Mouse (Mus musculus): ENCODE results near the gene Olfr738.

The Olfr738 gene

DNA sequence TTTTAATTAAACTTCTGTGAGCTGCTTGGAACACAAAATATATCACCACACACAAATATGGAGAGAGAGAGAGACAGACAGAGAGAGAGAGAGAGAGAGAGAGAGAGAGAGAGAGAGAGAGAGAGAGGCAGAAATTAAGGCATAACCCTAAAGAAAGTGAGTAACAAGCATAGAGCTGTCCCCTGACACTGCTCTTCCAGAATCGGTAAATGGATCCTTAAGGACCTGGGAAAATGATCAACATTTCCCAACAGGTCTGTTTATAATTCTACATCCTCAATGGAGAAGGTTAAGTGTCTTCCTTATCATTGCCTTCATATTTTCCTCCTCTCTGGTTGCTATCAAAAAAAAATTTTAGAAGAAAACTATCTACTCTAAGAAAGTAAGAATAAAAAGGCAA lies at the start of gene Olfr738:
TSS of gene Olfr738 (plus strand) at position 301 of the 400 bp plus-strand sequence.
- no peak for DNase-seq (ENCODE audit: low spot score in 2 of 2)

DNA sequence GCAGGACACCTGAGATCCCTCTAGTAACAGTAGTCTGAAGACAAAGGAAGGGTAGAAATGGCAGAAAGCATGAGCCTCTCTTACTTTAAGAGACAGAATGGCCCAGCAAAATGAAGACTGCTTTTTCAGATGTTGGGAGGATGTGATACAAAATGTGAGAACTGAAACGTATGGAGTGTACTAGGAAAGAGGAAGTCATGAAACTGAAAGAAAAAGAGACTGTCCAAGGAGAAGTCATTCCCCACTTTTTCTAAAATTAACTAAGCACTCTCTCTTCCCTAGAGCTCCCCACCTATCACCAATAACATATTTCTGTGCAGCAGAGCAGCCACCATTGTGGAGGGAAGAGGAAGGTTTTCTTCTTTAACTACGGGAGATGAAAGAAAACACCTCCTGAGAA lies 49.8 kb upstream of the Olfr738 start, which contains the start of gene Tlr11:
TSS of gene Tlr11 (plus strand) at position 322 of the 400 bp plus-strand sequence.
- no peak for DNase-seq (ENCODE audit: low spot score in 2 of 2)

DNA sequence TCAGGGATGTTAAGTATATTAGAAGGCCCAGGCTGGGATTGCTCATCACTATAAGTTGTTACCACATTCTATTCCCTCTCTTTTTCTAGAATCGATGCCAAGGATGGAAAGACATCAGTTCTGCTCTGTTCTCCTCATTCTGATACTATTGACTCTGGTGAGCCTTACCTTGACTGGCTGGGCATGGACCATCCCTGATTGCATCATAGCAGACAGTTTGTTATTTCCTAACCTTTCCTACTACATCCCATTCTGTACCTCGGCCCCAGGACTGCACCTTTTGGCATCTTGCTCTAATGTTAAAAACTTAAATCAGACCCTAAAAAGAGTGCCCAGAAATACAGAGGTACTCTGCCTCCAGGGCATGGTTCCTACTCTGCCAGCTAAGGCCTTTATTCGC lies 46.9 kb upstream of the Olfr738 start:
- DNase-seq (ENCODE audit: low spot score in 2 of 2): no peak

DNA sequence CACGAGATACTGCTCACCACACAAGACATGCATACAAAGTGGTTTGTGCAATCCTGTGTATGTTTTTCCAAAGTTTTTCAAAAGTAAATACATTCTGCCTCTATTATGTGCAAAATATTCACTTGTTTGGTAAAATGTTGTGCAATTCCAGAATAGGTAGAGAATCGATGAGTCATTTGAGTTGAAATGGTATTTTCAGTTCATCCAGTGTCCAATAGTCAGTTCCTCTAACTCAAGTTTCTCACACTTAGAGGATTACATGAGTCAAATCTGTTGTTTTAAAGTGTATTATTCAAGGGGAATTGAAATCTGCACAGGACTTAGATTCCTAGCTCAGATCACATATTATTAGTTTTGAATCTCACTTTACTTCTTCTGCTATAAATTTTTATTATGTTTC lies 43.8 kb upstream of the Olfr738 start:
- DNase-seq (ENCODE audit: low spot score in 2 of 2): no peak

DNA sequence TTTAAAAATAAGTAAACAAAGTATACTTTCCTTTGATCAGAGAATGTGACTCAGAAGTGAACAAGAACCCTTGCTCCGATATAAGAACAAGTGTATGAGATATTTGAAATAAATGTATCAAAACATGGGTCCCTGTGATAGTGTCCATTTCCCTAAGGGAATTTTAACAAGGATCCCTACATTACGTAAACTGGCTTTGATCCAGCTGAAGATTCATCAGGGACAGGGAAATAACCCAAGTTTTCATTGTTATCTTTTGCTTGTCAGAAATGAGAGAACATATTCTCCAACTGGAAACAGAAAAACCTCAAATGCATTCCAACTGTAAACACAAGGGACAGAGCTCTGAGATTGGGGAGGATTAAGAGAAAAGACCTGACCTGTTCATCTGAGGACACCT lies 26.5 kb upstream of the Olfr738 start, which contains the start of gene Olfr736:
TSS of gene Olfr736 (plus strand) at position 301 of the 400 bp plus-strand sequence.
- DNase-seq (ENCODE audit: low spot score in 2 of 2): no peak

DNA sequence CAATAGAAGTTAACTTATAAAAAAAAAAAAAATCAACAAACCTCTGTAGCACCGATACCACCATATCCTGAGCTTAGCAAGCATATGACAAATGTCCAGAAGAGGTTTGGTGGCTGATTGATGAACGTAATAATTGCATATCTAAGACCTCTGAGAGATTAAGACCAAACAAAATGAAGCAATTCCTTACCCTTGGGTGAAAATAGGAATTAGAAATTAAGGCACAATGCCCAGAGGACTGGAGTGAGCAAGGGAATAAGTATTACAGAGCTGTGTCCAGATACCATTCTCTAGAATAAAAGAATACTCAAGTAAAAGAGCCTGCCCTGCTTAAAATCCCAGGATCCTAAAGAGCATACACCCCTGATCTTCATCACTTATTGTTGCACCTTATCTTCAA lies 11.0 kb downstream of the Olfr738 start, which contains the start of gene Olfr739:
TSS of gene Olfr739 (plus strand) at position 301 of the 400 bp plus-strand sequence.
- no peak for DNase-seq (ENCODE audit: low spot score in 2 of 2)

DNA sequence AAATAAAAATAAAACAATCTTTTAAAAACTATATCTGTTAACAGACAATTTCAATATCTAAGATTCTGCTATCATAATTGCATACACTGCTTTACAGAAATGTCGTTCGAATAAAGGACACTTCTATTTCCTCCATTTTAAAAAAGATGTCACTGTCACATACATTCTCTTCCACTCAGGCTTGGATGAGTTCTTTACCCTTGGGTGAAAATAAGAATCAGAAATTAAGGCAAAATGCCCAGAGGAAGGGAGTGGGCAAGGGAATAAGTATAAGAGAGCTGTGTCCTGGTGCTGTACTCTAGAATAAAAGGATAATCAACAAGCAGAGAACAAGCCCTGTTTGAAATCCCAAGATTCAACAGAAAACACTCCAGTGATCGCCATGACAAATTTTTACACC lies 37.9 kb downstream of the Olfr738 start, which contains the start of gene Olfr740:
TSS of gene Olfr740 (plus strand) at position 301 of the 400 bp plus-strand sequence.
- DNase-seq (ENCODE audit: low spot score in 2 of 2): no peak
